Mouse (Mus musculus) heart, embryonic 16.5 days (tissue): ENCODE measurements around the gene Gm20708. TPM values are rescaled to one million over a fixed set of nuclear protein-coding genes. Genes with fewer than 3 reads are reported as not detected.
A peak's percentile ranks its signal among the peaks of the same experiment; 100 is the strongest.

ENCODE experiments used
- ATAC-seq: fragments of 200-750 bp; cut with Nextera tagmentation; replicated peaks from 2 replicates; pipeline ENCODE4 v1.8.0; 2017; ENCODE audit warnings: moderate number of reproducible peaks; ENCODE audit not compliant: insufficient read depth, low FRiP score; ENCODE audit errors: extremely low read depth
- H3K27ac ChIP-seq: fragments of 300-500 bp; sonication (generic); 2 replicates; pipeline ENCODE4 v1.5.1; 2014; ENCODE audit warnings: mild to moderate bottlenecking, low read length, control low read depth, moderate library complexity
- H3K27me3 ChIP-seq: fragments of 300-500 bp; sonication (generic); 2 replicates; pipeline ENCODE4 v1.6.1; 2014; ENCODE audit warnings: low read length, mixed read lengths; ENCODE audit not compliant: control insufficient read depth, insufficient read depth
- H3K36me3 ChIP-seq: fragments of 300-500 bp; sonication (generic); 2 replicates; pipeline ENCODE4 v1.6.1; 2014; ENCODE audit not compliant: control insufficient read depth, insufficient read depth
- H3K4me1 ChIP-seq: fragments of 300-500 bp; sonication (generic); 2 replicates; pipeline ENCODE4 v1.6.1; 2014; ENCODE audit warnings: low read length, mixed read lengths; ENCODE audit not compliant: control insufficient read depth, insufficient read depth
- H3K4me2 ChIP-seq: fragments of 300-500 bp; sonication (generic); 2 replicates; pipeline ENCODE4 v1.6.1; 2014; ENCODE audit warnings: low read depth, mild to moderate bottlenecking, control low read depth, low read length
- H3K4me3 ChIP-seq: fragments of 300-500 bp; sonication (generic); 2 replicates; pipeline ENCODE4 v1.5.1; 2014; ENCODE audit warnings: mild to moderate bottlenecking, control low read depth, low read length
- H3K9ac ChIP-seq: fragments of 300-500 bp; sonication (generic); 2 replicates; pipeline ENCODE4 v1.6.1; 2014; ENCODE audit warnings: low read length, control low read depth
- H3K9me3 ChIP-seq: fragments of 300-500 bp; sonication (generic); replicated peaks from 2 replicates; pipeline ENCODE4 v1.6.1; 2016; ENCODE audit warnings: low read length; ENCODE audit not compliant: control insufficient read depth
- WGBS: fragments of 180-500 bp; shearing (Covaris S2); extraction: QIAGEN DNeasy Blood & Tissue Kit; methylation state at CpG from one replicate; pipeline ENCODE4 v1.1.7; 2014; 5-methylcytosine and 5-hydroxymethylcytosine counted together
- polyA plus RNA-seq: library from polyadenylated mRNA; unstranded; fragments of >200 nt; fragmentation: Nextera tagmentation; extraction: Ambion mirVana; gene quantifications from 2 replicates; pipeline ENCODE4 v1.2.1, GENCODE M21; 2015

The Gm20708 gene
- polyA plus RNA-seq, 1 experiment from 2014 or later, result 2.4 TPM

GRCm38 (mm10) chr11:117779434-117780198 is 29.9 kb upstream of the Gm20708 start:
- Histone ChIP-seq H3K9ac (peak overlapping the region; percentile 76), H3K36me3 (no peaks in the 10 kb centered on the region; the same call in 1 of the 2 replicates), H3K4me2 (peak overlapping the region; percentile 98), H3K27me3 (no peaks in the 10 kb centered on the region; the same call in 1 of the 2 replicates), H3K4me1 (peaks cover 33% of the 10 kb centered on the region), H3K27ac (peak overlapping the region; percentile 90), H3K4me3 (peak overlapping the region; percentile 59), H3K9me3 (no peaks in the 10 kb centered on the region)
- ATAC-seq, result peak; percentile 14; the same call in 1 of the 2 replicates
- WGBS, result 4% methylated on average over 38 of the region's 38 CpGs

- H3K27me3 ChIP-seq, result no peaks in the 10 kb centered on the region; the same call in 1 of the 2 replicates
- peak overlapping the region; percentile 59 for H3K4me3 ChIP-seq
- H3K36me3 ChIP-seq, result no peaks in the 10 kb centered on the region; the same call in 1 of the 2 replicates
- H3K9me3 ChIP-seq, result no peaks in the 10 kb centered on the region
- peak overlapping the region; percentile 90 for H3K27ac ChIP-seq
- peaks cover 33% of the 10 kb centered on the region for H3K4me1 ChIP-seq
- 1% methylated on average over 17 of the region's 17 CpGs for WGBS
- H3K4me2 ChIP-seq, result peak overlapping the region; percentile 98
- H3K9ac ChIP-seq, result peak overlapping the region; percentile 76
- ATAC-seq, result peak; percentile 1; the same call in 1 of the 2 replicates
Observed at GRCm38 (mm10) chr11:117780199-117780515, 29.3 kb upstream of the Gm20708 start.

DNA sequence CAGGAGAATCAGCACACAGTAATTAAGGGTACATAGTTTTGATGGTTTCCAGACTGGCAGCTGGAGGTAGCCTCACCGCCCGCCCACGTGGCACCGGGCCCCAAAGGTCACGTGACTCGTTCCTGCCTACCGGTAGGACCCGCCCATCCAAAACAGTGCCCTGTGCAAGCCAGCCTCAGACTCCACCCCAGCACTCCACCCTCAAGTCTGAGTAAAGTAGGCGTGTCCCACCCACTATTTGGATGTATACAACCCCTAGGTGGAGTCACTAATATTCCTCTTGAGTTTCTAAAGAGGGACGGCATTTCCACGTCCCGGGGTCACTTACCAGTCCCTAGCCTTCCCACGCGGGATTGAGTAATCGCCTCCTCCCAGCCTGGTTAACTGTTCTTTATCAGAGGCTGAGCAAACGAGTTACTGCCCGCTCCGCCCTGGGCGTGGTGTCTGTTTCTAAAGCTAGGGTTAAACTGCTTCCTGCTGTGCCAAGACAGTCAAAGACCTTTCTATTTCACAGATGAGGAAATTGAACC is 28.8 kb upstream of the Gm20708 start:
- H3K4me2 ChIP-seq, result peak overlapping the region; percentile 98
- no peaks in the 10 kb centered on the region; the same call in 1 of the 2 replicates for H3K27me3 ChIP-seq
- peaks cover 33% of the 10 kb centered on the region for H3K4me1 ChIP-seq
- WGBS, result 2% methylated on average over 19 of the region's 19 CpGs
- peak overlapping the region; percentile 76 for H3K9ac ChIP-seq
- no peaks in the 10 kb centered on the region; the same call in 1 of the 2 replicates for H3K36me3 ChIP-seq
- H3K27ac ChIP-seq, result peak overlapping the region; percentile 90
- H3K9me3 ChIP-seq, result no peaks in the 10 kb centered on the region
- peak overlapping the region; percentile 59 for H3K4me3 ChIP-seq
- ATAC-seq, result peak; percentile 75

DNA sequence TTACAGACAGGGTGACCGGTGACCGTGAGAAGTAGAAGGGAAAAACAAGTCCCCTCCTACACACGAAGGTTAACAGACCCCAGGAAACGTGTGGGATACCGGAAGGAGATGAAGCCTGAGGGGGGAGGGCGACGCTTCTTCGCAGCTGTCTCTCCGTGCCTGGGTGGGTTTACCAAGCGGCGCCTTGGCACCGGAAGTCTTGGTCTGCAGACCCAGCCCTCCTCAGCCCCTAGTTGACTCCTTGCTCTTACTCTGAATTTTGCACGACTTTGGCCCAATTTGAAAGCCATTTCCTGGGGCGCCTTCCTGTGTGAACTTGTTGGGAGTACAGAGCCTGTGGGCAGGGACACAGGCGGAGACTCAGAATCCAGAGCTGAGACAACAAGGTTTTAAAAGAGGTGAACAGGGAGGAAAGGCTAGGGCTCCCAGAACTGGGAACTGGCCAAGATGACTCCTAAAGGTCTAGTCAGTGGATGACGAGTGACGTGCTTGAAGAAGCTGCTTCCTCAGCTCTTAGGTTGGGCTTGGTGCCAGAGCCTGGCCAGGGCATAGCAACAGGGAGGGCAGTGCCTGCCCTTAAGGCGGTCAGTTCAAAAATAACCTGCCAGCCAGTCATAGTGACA is 28.2 kb upstream of the Gm20708 start:
- H3K4me1 ChIP-seq, result peaks cover 33% of the 10 kb centered on the region
- H3K9ac ChIP-seq, result peak overlapping the region; percentile 38
- no peaks in the 10 kb centered on the region; the same call in 1 of the 2 replicates for H3K36me3 ChIP-seq
- WGBS, result 6% methylated on average over 18 of the region's 18 CpGs
- no peaks in the 10 kb centered on the region for H3K9me3 ChIP-seq
- H3K27ac ChIP-seq, result peak overlapping the region; percentile 90
- peak overlapping the region; percentile 59 for H3K4me3 ChIP-seq
- 0 out of 2 replicates have a peak, but pooled peaks have one; percentile 2 for ATAC-seq
- H3K27me3 ChIP-seq, result no peaks in the 10 kb centered on the region; the same call in 1 of the 2 replicates
- peak overlapping the region; percentile 98 for H3K4me2 ChIP-seq

DNA sequence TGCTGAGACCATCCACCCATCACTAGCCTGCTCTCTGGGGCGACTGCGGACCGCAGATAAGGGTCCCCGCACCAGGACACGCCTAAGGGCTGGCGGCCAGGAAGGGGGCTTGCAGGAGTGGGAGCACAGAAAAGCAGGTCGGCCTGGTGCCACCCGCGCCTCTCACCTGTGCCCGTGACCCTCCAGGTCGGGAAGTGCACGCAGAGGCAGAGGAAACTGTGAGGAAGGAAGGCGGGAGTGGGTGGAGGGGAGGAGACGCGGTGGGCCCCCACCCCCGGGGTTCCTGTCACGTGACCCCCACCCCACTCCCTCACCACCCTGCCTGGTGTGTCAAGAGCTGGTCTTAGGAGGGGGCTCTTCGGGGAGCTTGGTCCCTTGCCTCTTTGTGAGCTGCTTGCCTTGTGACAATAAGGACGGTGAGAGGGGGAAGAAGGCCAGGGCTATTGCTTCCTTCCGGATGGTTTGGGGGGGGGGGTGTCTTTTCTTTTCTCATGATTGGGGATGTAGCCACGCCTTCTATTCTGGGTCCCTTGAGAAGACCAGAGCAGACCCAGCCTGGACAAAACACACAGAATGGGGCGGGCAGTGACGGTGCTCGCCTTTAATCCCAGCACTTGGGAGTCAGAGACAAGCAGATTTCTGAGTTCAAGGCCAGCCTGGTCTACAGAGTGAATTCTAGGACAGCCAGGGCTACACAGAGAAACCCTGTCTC is 27.3 kb upstream of the Gm20708 start, which contains the start of the genes Tmc8 and Tmc6:
Gene Tmc8 (plus strand): TSS at position 84 of the 712 bp plus-strand sequence.
Gene Tmc6 (minus strand): TSS at position 206 of the 712 bp plus-strand sequence.
- Histone ChIP-seq H3K4me2 (peak within 1 kb of the TSS; percentile 98), H3K9ac (peak within 1 kb of the TSS; percentile 59), H3K4me3 (peak within 1 kb of the TSS; percentile 59), H3K36me3 (no peaks in the 10 kb centered on the region; the same call in 1 of the 2 replicates), H3K9me3 (no peaks in the 10 kb centered on the region), H3K27me3 (no peaks in the 10 kb centered on the region; the same call in 1 of the 2 replicates), H3K27ac (peak within 1 kb of the TSS; percentile 90), H3K4me1 (peaks cover 33% of the 10 kb centered on the region)
- WGBS, result 26% methylated on average over 21 of the region's 24 CpGs
- ATAC-seq, result no peak

- Histone ChIP-seq H3K27me3 (no peaks in the 10 kb centered on the region; the same call in 1 of the 2 replicates), H3K4me3 (peak overlapping the region; percentile 44), H3K36me3 (no peaks in the 10 kb centered on the region; the same call in 1 of the 2 replicates), H3K4me2 (peak overlapping the region; percentile 98), H3K9ac (peak overlapping the region; percentile 43), H3K27ac (peak overlapping the region; percentile 90), H3K4me1 (peaks cover 33% of the 10 kb centered on the region), H3K9me3 (no peaks in the 10 kb centered on the region)
- no peak for ATAC-seq
- WGBS, result 47% methylated on average over 9 of the region's 9 CpGs
Observed at GRCm38 (mm10) chr11:117782705-117783034, 26.8 kb upstream of the Gm20708 start.

DNA sequence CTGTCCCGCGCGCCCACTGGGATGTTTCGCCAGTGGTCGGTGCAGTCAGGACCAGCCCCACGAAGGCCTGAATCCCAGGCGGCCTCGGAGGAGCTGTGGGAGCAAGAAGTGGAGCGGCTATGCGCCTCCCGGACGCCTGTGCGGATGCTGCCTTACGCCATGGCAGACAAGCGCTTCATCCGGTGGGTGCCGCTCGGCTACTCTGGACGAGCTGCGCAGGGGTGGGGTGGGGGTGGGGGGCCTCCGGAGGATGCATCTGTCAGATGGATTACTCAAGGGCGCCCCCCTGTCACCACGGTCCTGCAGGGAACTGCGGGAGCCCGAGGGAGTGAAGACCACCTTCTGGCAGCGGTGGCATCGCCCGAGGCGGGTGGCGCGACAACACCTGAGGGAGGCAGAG is 26.4 kb upstream of the Gm20708 start:
- no peaks in the 10 kb centered on the region; the same call in 1 of the 2 replicates for H3K36me3 ChIP-seq
- peak overlapping the region; percentile 90 for H3K27ac ChIP-seq
- H3K4me3 ChIP-seq, result peak overlapping the region; percentile 44
- peaks cover 33% of the 10 kb centered on the region for H3K4me1 ChIP-seq
- peak overlapping the region; percentile 43 for H3K9ac ChIP-seq
- 4% methylated on average over 31 of the region's 31 CpGs for WGBS
- H3K27me3 ChIP-seq, result no peaks in the 10 kb centered on the region; the same call in 1 of the 2 replicates
- no peak for ATAC-seq
- H3K4me2 ChIP-seq, result peak overlapping the region; percentile 98
- no peaks in the 10 kb centered on the region for H3K9me3 ChIP-seq

- Histone ChIP-seq H3K4me3 (peak overlapping the region; percentile 44), H3K27me3 (no peaks in the 10 kb centered on the region; the same call in 1 of the 2 replicates), H3K27ac (peak overlapping the region; percentile 2; the same call in 1 of the 2 replicates), H3K36me3 (no peaks in the 10 kb centered on the region), H3K4me1 (peaks cover 28% of the 10 kb centered on the region), H3K9me3 (no peaks in the 10 kb centered on the region), H3K9ac (peak overlapping the region; percentile 43; the same call in 1 of the 2 replicates), H3K4me2 (peak overlapping the region; percentile 98)
- WGBS, result 48% methylated on average over 10 of the region's 10 CpGs
- no peak for ATAC-seq
Observed at GRCm38 (mm10) chr11:117783683-117784309, 25.7 kb upstream of the Gm20708 start.
